Mouse (Mus musculus) midbrain, embryonic 14.5 days (tissue): ENCODE data around the gene Srsf5. TPM values are rescaled to one million over a fixed set of nuclear protein-coding genes. Genes with fewer than 3 reads are reported as not detected.

ENCODE experiments used
- ATAC-seq: fragments of 200-750 bp; cut with Nextera tagmentation; 2 replicates; pipeline ENCODE4 v1.8.0; 2017; ENCODE audit warnings: moderate number of reproducible peaks, moderate library complexity; ENCODE audit not compliant: low FRiP score, low TSS enrichment
- DNase-seq: peaks from one replicate; pipeline ENCODE4 v3.0.0-alpha.2; 2015
- H3K27ac ChIP-seq: fragments of 300-500 bp; sonication (generic); replicated peaks from 2 replicates; pipeline ENCODE4 v1.5.1; 2014; ENCODE audit warnings: mild to moderate bottlenecking, low read depth, low read length, moderate library complexity
- H3K27me3 ChIP-seq: fragments of 300-500 bp; sonication (generic); 2 replicates; pipeline ENCODE4 v1.6.1; 2014; ENCODE audit warnings: low read length, control low read depth, mixed read lengths; ENCODE audit not compliant: control insufficient read depth, insufficient read depth
- H3K36me3 ChIP-seq: fragments of 300-500 bp; sonication (generic); 2 replicates; pipeline ENCODE4 v1.6.1; 2014; ENCODE audit warnings: low read length, control low read depth; ENCODE audit not compliant: control insufficient read depth, insufficient read depth
- H3K4me1 ChIP-seq: fragments of 300-500 bp; sonication (generic); 2 replicates; pipeline ENCODE4 v1.6.1; 2014; ENCODE audit warnings: mild to moderate bottlenecking, antibody characterized with exemption, low read length, control low read depth; ENCODE audit not compliant: control insufficient read depth, insufficient read depth
- H3K4me2 ChIP-seq: fragments of 300-500 bp; sonication (generic); 2 replicates; pipeline ENCODE4 v1.6.1; 2014; ENCODE audit warnings: mild to moderate bottlenecking, low read length, moderate library complexity
- H3K4me3 ChIP-seq: fragments of 300-500 bp; sonication (generic); replicated peaks from 2 replicates; pipeline ENCODE4 v1.5.1; 2014; ENCODE audit warnings: low read depth, low read length
- H3K9ac ChIP-seq: fragments of 300-500 bp; sonication (generic); replicated peaks from 2 replicates; pipeline ENCODE4 v1.6.1; 2014; ENCODE audit warnings: mild to moderate bottlenecking, low read length, moderate library complexity
- H3K9me3 ChIP-seq: fragments of 300-500 bp; sonication (generic); 2 replicates; pipeline ENCODE4 v1.6.1; 2016; ENCODE audit warnings: low read length, control low read depth, mixed read lengths; ENCODE audit not compliant: control insufficient read depth
- WGBS: fragments of 180-500 bp; shearing (Covaris S2); extraction: QIAGEN DNeasy Blood & Tissue Kit; methylation state at CpG from one replicate; pipeline ENCODE4 v1.1.7; 2014; 5-methylcytosine and 5-hydroxymethylcytosine counted together
- polyA plus RNA-seq: library from polyadenylated mRNA; unstranded; fragments of >200 nt; fragmentation: Nextera tagmentation; extraction: Ambion mirVana; gene quantifications from 2 replicates; pipeline ENCODE4 v1.2.1, GENCODE M21; 2014

Gene Srsf5
- polyA plus RNA-seq, 1 experiment from 2014 or later = 294 TPM

DNA sequence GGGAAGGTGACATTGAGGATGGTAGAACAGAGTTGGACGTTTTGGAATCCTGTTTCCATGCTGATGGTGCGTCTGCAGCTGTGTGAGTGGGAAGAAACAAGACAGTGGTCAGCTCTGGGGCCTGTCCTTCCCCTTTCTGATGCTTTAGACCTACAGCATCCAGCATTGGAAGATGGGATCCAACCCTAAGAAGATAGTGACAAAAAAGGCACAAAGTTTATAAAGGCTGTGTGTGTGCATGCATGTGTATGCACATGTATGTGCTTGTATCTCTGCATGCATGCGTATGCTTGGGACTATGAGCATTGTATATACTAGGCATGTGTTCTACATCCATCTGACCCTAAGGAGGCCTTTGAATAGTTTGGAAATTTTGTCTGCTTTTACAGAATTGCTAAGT, 10.7 kb downstream of the Srsf5 start:
- H3K4me1 ChIP-seq = no peaks in the 10 kb centered on the region
- ATAC-seq (no peak), DNase-seq (no peak)
- H3K27ac ChIP-seq = no peak overlapping the region
- H3K27me3 ChIP-seq = no peaks in the 10 kb centered on the region
- H3K9ac ChIP-seq = no peak overlapping the region
- H3K36me3 ChIP-seq = peaks cover 63% of the 10 kb centered on the region
- no peak overlapping the region for H3K4me3 ChIP-seq
- no peak overlapping the region for H3K4me2 ChIP-seq
- 89% methylated on average over 3 of the region's 3 CpGs for WGBS
- no peaks in the 10 kb centered on the region for H3K9me3 ChIP-seq

GRCm38 (mm10) chr12:80957961-80958360, 12.7 kb downstream of the Srsf5 start:
- Histone ChIP-seq H3K9me3 (no peaks in the 10 kb centered on the region), H3K27me3 (no peaks in the 10 kb centered on the region), H3K27ac (no peak overlapping the region), H3K4me2 (no peak overlapping the region), H3K9ac (no peak overlapping the region), H3K36me3 (peaks cover 45% of the 10 kb centered on the region), H3K4me3 (no peak overlapping the region), H3K4me1 (no peaks in the 10 kb centered on the region)
- DNase-seq (no peak), ATAC-seq (no peak)
- WGBS = 89% methylated on average over 4 of the region's 4 CpGs

DNA sequence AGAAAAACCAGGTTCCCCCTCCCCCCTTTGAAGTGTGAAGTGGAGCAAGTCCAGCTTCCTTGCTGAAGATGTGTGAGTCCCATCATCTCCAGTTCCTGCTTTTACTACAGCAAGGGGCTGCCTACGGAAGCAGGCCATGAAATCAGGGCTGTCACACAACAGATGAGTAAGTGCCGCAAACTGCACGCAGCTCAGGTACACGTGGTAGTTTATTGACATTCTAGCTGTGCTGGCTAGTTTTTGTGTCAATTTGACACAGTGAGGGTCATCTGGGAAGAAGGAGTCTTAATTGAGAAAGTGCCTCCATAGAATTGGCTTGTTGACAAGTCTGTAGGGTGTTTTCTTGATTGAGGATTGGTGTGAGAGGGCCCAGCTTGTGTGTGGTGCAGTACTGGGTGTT, 17.3 kb downstream of the Srsf5 start:
- Histone ChIP-seq H3K9ac (no peak overlapping the region), H3K4me3 (no peak overlapping the region), H3K36me3 (peaks cover 5% of the 10 kb centered on the region), H3K4me1 (no peaks in the 10 kb centered on the region), H3K27me3 (no peaks in the 10 kb centered on the region), H3K4me2 (no peak overlapping the region), H3K27ac (no peak overlapping the region), H3K9me3 (no peaks in the 10 kb centered on the region)
- 82% methylated on average over 4 of the region's 4 CpGs for WGBS
- no peak for ATAC-seq
- no peak for DNase-seq

DNA sequence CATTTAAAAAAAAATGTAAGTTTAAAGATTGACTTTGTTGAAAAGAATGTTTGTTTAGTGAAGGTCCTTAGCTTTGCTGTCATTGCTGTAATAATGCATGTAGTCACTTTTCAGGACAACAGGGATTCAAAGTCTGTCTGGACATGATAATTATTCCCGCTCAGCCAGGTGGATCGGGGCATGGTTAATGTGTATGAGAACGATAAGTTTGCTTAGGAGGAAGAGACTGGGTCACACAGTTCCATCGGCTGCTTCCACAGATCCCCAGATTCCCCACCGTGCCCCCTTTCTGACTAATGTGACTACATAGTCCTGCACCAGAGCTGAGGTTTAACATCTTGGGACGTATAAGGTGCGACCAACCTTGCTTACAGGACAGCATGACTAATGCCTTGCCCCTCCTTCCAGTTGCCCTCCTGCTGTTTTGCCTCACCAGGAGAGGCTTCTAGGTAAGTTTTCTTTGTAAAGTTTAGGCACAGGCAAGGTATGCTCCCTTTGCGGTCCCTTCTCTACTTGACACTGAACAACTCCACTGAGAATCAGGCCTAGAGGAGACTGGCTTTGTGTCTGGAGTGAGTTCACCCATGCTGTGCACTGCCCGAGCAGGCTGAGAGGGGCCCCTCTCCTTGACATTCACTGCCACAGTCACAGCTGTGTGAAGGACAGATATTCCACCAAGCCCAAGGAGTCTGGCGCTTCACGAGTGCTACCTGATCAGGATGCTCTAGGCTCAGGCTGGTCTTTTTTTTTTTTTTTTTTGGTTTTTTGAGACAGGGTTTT, 20.9 kb downstream of the Srsf5 start:
- Histone ChIP-seq H3K4me3 (no peak overlapping the region), H3K9me3 (no peaks in the 10 kb centered on the region), H3K36me3 (no peaks in the 10 kb centered on the region), H3K4me2 (no peak overlapping the region), H3K27ac (no peak overlapping the region), H3K27me3 (no peaks in the 10 kb centered on the region), H3K4me1 (no peaks in the 10 kb centered on the region), H3K9ac (no peak overlapping the region)
- DNase-seq = no peak
- 78% methylated on average over 11 of the region's 11 CpGs for WGBS
- no peak for ATAC-seq

- 93% methylated on average over 9 of the region's 9 CpGs for WGBS
- no peak for DNase-seq
- ATAC-seq = no peak
- H3K4me3 ChIP-seq = no peak overlapping the region
- H3K4me1 ChIP-seq = no peaks in the 10 kb centered on the region
- no peaks in the 10 kb centered on the region for H3K9me3 ChIP-seq
- no peak overlapping the region for H3K9ac ChIP-seq
- H3K36me3 ChIP-seq = no peaks in the 10 kb centered on the region
- no peak overlapping the region for H3K4me2 ChIP-seq
- no peaks in the 10 kb centered on the region for H3K27me3 ChIP-seq
- no peak overlapping the region for H3K27ac ChIP-seq
Observed at GRCm38 (mm10) chr12:80967918-80968317, 22.6 kb downstream of the Srsf5 start.

GRCm38 (mm10) chr12:80968605-80969004, 23.3 kb downstream of the Srsf5 start, which contains the start of gene Slc10a1:
Slc10a1 (minus strand) TSS chr12:80968705.
- DNase-seq (no peak), ATAC-seq (no peak)
- H3K9me3 ChIP-seq = no peaks in the 10 kb centered on the region
- no peak within 1 kb of the TSS for H3K27ac ChIP-seq
- 83% methylated on average over 5 of the region's 5 CpGs for WGBS
- no peak within 1 kb of the TSS for H3K9ac ChIP-seq
- H3K36me3 ChIP-seq = no peaks in the 10 kb centered on the region
- no peaks in the 10 kb centered on the region for H3K27me3 ChIP-seq
- no peak within 1 kb of the TSS for H3K4me3 ChIP-seq
- no peak within 1 kb of the TSS for H3K4me2 ChIP-seq
- no peaks in the 10 kb centered on the region for H3K4me1 ChIP-seq

DNA sequence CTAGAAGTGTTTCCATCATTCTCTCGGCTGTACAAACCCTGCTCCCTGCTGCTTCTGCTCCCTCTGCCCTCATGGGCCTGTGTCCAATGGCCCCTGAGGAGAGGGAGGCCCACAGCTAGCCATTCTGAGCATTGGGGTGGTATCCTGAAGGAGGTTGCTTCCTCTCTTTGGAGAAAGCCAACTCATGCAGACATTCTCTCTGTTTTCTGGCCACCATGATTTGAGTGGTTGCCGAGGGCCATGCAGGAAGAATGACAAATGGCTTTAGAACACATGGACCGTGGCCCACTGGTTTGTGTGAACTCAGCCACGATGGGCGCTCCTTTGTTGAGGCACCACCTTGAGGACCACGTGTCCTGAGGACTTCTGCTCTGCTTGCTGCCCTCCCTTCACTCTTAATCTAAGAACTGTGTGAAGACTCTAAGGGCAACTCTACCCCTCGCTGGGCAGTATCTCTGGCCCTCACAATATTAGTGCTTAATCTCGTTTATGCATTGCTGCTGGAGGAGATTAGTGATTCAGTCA, 24.9 kb downstream of the Srsf5 start:
- no peak overlapping the region for H3K4me2 ChIP-seq
- 54% methylated on average over 8 of the region's 8 CpGs for WGBS

GRCm38 (mm10) chr12:80971756-80972155, 26.5 kb downstream of the Srsf5 start:
- no peak overlapping the region for H3K9ac ChIP-seq
- H3K27ac ChIP-seq = no peak overlapping the region
- no peaks in the 10 kb centered on the region for H3K36me3 ChIP-seq
- no peaks in the 10 kb centered on the region for H3K4me1 ChIP-seq
- no peaks in the 10 kb centered on the region for H3K9me3 ChIP-seq
- no peak for DNase-seq
- no peaks in the 10 kb centered on the region for H3K27me3 ChIP-seq
- H3K4me2 ChIP-seq = no peak overlapping the region
- 39% methylated on average over 3 of the region's 3 CpGs for WGBS
- no peak for ATAC-seq
- H3K4me3 ChIP-seq = no peak overlapping the region

More for the DNA sequence above, 24.9 kb downstream of the Srsf5 start:
- Histone ChIP-seq H3K9me3 (no peaks in the 10 kb centered on the region), H3K4me3 (no peak overlapping the region), H3K9ac (no peak overlapping the region), H3K4me1 (no peaks in the 10 kb centered on the region), H3K36me3 (no peaks in the 10 kb centered on the region), H3K27me3 (no peaks in the 10 kb centered on the region), H3K27ac (no peak overlapping the region)
- ATAC-seq = no peak
- DNase-seq = no peak
